Mouse (Mus musculus): ENCODE measurements around the gene 1110032A03Rik.

GRCm38 (mm10) chr9:50738914-50739870, 36.1 kb downstream of the 1110032A03Rik start, which contains the start of gene Dixdc1:
- TF ChIP-seq POLR2A (IDR thresholded peaks at IDR 0.05; ENCODE audit: extremely low read depth, insufficient read depth, low read length) (no peak), CTCF (IDR thresholded peaks at IDR 0.05; ENCODE audit: low read depth, low read length) (no peak)

All from liver, adult 2 months (tissue).